Mouse (Mus musculus): Measurements from ENCODE around the gene Obscn.

- TF ChIP-seq CTCF (IDR thresholded peaks at IDR 0.05; ENCODE audit: extremely low read depth, insufficient read depth, insufficient read length, insufficient replicate concordance) = no peak
- no peak for TF ChIP-seq POLR2A (IDR thresholded peaks at IDR 0.05; ENCODE audit: low read depth, low read length)
Measured at GRCm38 (mm10) chr11:58997541-58997940, 138.7 kb downstream of the Obscn start.

All from spleen, adult 2 months (tissue).